Mouse (Mus musculus): ENCODE data around the gene Nhej1. TPM values are rescaled to one million over a fixed set of nuclear protein-coding genes. Genes with fewer than 3 reads are reported as not detected.

Nhej1 gene
- 6.6 and 7.2 TPM in 2 replicates for polyA plus RNA-seq (2015; fragmentation: Nextera tagmentation; extraction: Ambion mirVana)

GRCm38 (mm10) chr1:75124346-75125321 is at the start of gene Nhej1:
TSS of gene Nhej1 (minus strand) at chr1:75125200.
- H3K9me3 ChIP-seq (ENCODE audit: control insufficient read depth, low read length): no peaks in the 10 kb centered on the region
- under 1% methylated on average over 56 of the region's 56 CpGs for WGBS
- peaks cover 4% of the 10 kb centered on the region for H3K4me1 ChIP-seq (ENCODE audit: control insufficient read depth, insufficient read depth, low read depth, low read length)
- H3K4me2 ChIP-seq (ENCODE audit: low read length): peak within 1 kb of the TSS; percentile 69
- no peaks in the 10 kb centered on the region for H3K27me3 ChIP-seq (replicated peaks; ENCODE audit: control insufficient read depth, insufficient read depth, low read length)
- no peaks in the 10 kb centered on the region for H3K36me3 ChIP-seq (ENCODE audit: control insufficient read depth, insufficient read depth, low read length)
- peak within 1 kb of the TSS; percentile 74 for H3K4me3 ChIP-seq (ENCODE audit: low read length)
- peak within 1 kb of the TSS; percentile 96 for H3K27ac ChIP-seq (ENCODE audit: low read depth, low read length)
- peak; percentile 96 for ATAC-seq
- peak within 1 kb of the TSS; percentile 75 for H3K9ac ChIP-seq (ENCODE audit: low read depth, low read length)

- Histone ChIP-seq H3K27ac (ENCODE audit: low read depth, low read length) (peak within 1 kb of the TSS; percentile 92), H3K9me3 (ENCODE audit: control insufficient read depth, low read length) (no peaks in the 10 kb centered on the region), H3K9ac (ENCODE audit: low read depth, low read length) (peak within 1 kb of the TSS; percentile 84), H3K4me2 (ENCODE audit: low read length) (peak within 1 kb of the TSS; percentile 84), H3K4me1 (ENCODE audit: control insufficient read depth, insufficient read depth, low read depth, low read length) (peaks cover 15% of the 10 kb centered on the region), H3K36me3 (ENCODE audit: control insufficient read depth, insufficient read depth, low read length) (peaks cover 23% of the 10 kb centered on the region), H3K4me3 (ENCODE audit: low read length) (peak within 1 kb of the TSS; percentile 77), H3K27me3 (replicated peaks; ENCODE audit: control insufficient read depth, insufficient read depth, low read length) (no peaks in the 10 kb centered on the region)
- WGBS: 1% methylated on average over 59 of the region's 59 CpGs
- peak; percentile 97 for ATAC-seq
Observed at GRCm38 (mm10) chr1:75168472-75169464, 43.8 kb upstream of the Nhej1 start, which contains the start of gene Zfand2b. TSS of gene Zfand2b (plus strand) at chr1:75168646.

- peak; percentile 60 for ATAC-seq
- H3K4me1 ChIP-seq (ENCODE audit: control insufficient read depth, insufficient read depth, low read depth, low read length): peaks cover 15% of the 10 kb centered on the region
- peak overlapping the region; percentile 84 for H3K4me2 ChIP-seq (ENCODE audit: low read length)
- H3K9ac ChIP-seq (ENCODE audit: low read depth, low read length): peak overlapping the region; percentile 84
- peaks cover 22% of the 10 kb centered on the region for H3K36me3 ChIP-seq (ENCODE audit: control insufficient read depth, insufficient read depth, low read length)
- H3K27me3 ChIP-seq (replicated peaks; ENCODE audit: control insufficient read depth, insufficient read depth, low read length): no peaks in the 10 kb centered on the region
- WGBS: 7% methylated on average over 7 of the region's 7 CpGs
- peak overlapping the region; percentile 92 for H3K27ac ChIP-seq (ENCODE audit: low read depth, low read length)
- peak overlapping the region; percentile 77 for H3K4me3 ChIP-seq (ENCODE audit: low read length)
- no peaks in the 10 kb centered on the region for H3K9me3 ChIP-seq (ENCODE audit: control insufficient read depth, low read length)
Observed at GRCm38 (mm10) chr1:75168093-75168471, 43.1 kb upstream of the Nhej1 start.

GRCm38 (mm10) chr1:75160256-75160617 is 35.2 kb upstream of the Nhej1 start:
- no peaks in the 10 kb centered on the region for H3K36me3 ChIP-seq (ENCODE audit: control insufficient read depth, insufficient read depth, low read length)
- no peak overlapping the region for H3K4me2 ChIP-seq (ENCODE audit: low read length)
- H3K9me3 ChIP-seq (ENCODE audit: control insufficient read depth, low read length): no peaks in the 10 kb centered on the region
- no peak for ATAC-seq
- H3K27ac ChIP-seq (ENCODE audit: low read depth, low read length): no peak overlapping the region
- H3K27me3 ChIP-seq (replicated peaks; ENCODE audit: control insufficient read depth, insufficient read depth, low read length): no peaks in the 10 kb centered on the region
- WGBS: 84% methylated on average over 4 of the region's 4 CpGs
- H3K9ac ChIP-seq (ENCODE audit: low read depth, low read length): no peak overlapping the region
- H3K4me1 ChIP-seq (ENCODE audit: control insufficient read depth, insufficient read depth, low read depth, low read length): no peaks in the 10 kb centered on the region
- H3K4me3 ChIP-seq (ENCODE audit: low read length): no peak overlapping the region

GRCm38 (mm10) chr1:75159540-75160255 is 34.7 kb upstream of the Nhej1 start:
- 74% methylated on average over 5 of the region's 5 CpGs for WGBS
- Histone ChIP-seq H3K4me2 (ENCODE audit: low read length) (no peak overlapping the region), H3K36me3 (ENCODE audit: control insufficient read depth, insufficient read depth, low read length) (no peaks in the 10 kb centered on the region), H3K4me3 (ENCODE audit: low read length) (no peak overlapping the region), H3K4me1 (ENCODE audit: control insufficient read depth, insufficient read depth, low read depth, low read length) (no peaks in the 10 kb centered on the region), H3K27ac (ENCODE audit: low read depth, low read length) (no peak overlapping the region), H3K9ac (ENCODE audit: low read depth, low read length) (no peak overlapping the region), H3K27me3 (replicated peaks; ENCODE audit: control insufficient read depth, insufficient read depth, low read length) (no peaks in the 10 kb centered on the region), H3K9me3 (ENCODE audit: control insufficient read depth, low read length) (no peaks in the 10 kb centered on the region)
- no peak for ATAC-seq

- no peak overlapping the region for H3K27ac ChIP-seq (ENCODE audit: low read depth, low read length)
- no peaks in the 10 kb centered on the region for H3K9me3 ChIP-seq (ENCODE audit: control insufficient read depth, low read length)
- ATAC-seq: no peak
- H3K4me2 ChIP-seq (ENCODE audit: low read length): no peak overlapping the region
- H3K36me3 ChIP-seq (ENCODE audit: control insufficient read depth, insufficient read depth, low read length): no peaks in the 10 kb centered on the region
- H3K4me3 ChIP-seq (ENCODE audit: low read length): no peak overlapping the region
- no peaks in the 10 kb centered on the region for H3K27me3 ChIP-seq (replicated peaks; ENCODE audit: control insufficient read depth, insufficient read depth, low read length)
- H3K9ac ChIP-seq (ENCODE audit: low read depth, low read length): no peak overlapping the region
- no peaks in the 10 kb centered on the region for H3K4me1 ChIP-seq (ENCODE audit: control insufficient read depth, insufficient read depth, low read depth, low read length)
Observed at GRCm38 (mm10) chr1:75158990-75159389, 34.0 kb upstream of the Nhej1 start.

GRCm38 (mm10) chr1:75155837-75156236 is 30.8 kb upstream of the Nhej1 start:
- 78% methylated on average over 3 of the region's 3 CpGs for WGBS
- no peak for ATAC-seq
- Histone ChIP-seq H3K27ac (ENCODE audit: low read depth, low read length) (no peak overlapping the region), H3K4me1 (ENCODE audit: control insufficient read depth, insufficient read depth, low read depth, low read length) (no peaks in the 10 kb centered on the region), H3K9ac (ENCODE audit: low read depth, low read length) (no peak overlapping the region), H3K4me3 (ENCODE audit: low read length) (no peak overlapping the region), H3K4me2 (ENCODE audit: low read length) (no peak overlapping the region), H3K9me3 (ENCODE audit: control insufficient read depth, low read length) (no peaks in the 10 kb centered on the region), H3K27me3 (replicated peaks; ENCODE audit: control insufficient read depth, insufficient read depth, low read length) (no peaks in the 10 kb centered on the region), H3K36me3 (ENCODE audit: control insufficient read depth, insufficient read depth, low read length) (no peaks in the 10 kb centered on the region)

- H3K9me3 ChIP-seq (ENCODE audit: control insufficient read depth, low read length): no peaks in the 10 kb centered on the region
- no peaks in the 10 kb centered on the region for H3K27me3 ChIP-seq (replicated peaks; ENCODE audit: control insufficient read depth, insufficient read depth, low read length)
- no peak overlapping the region for H3K27ac ChIP-seq (ENCODE audit: low read depth, low read length)
- ATAC-seq: no peak
- H3K36me3 ChIP-seq (ENCODE audit: control insufficient read depth, insufficient read depth, low read length): peaks cover 38% of the 10 kb centered on the region
- H3K4me1 ChIP-seq (ENCODE audit: control insufficient read depth, insufficient read depth, low read depth, low read length): peaks cover 8% of the 10 kb centered on the region
- H3K9ac ChIP-seq (ENCODE audit: low read depth, low read length): no peak overlapping the region
- no peak overlapping the region for H3K4me2 ChIP-seq (ENCODE audit: low read length)
- 91% methylated on average over 4 of the region's 4 CpGs for WGBS
- H3K4me3 ChIP-seq (ENCODE audit: low read length): no peak overlapping the region
Observed at GRCm38 (mm10) chr1:75148727-75149126, 23.7 kb upstream of the Nhej1 start.
